Mouse (Mus musculus) olfactory bulb, adult 2 months (tissue): ENCODE results near the gene Syce3. TPM values are rescaled to one million over a fixed set of nuclear protein-coding genes. Genes with fewer than 3 reads are reported as not detected.

Source experiments
- H3K27ac ChIP-seq: fragments of 200-500 bp; 2 replicates; pipeline ENCODE4 v1.5.1; 2012; ENCODE audit warnings: low read depth, low read length; ENCODE audit not compliant: insufficient read depth
- H3K4me1 ChIP-seq: fragments of 200-500 bp; 2 replicates; pipeline ENCODE4 v1.6.1; 2012; ENCODE audit warnings: low read length; ENCODE audit not compliant: control insufficient read depth, insufficient read depth
- H3K4me3 ChIP-seq: fragments of 200-500 bp; 2 replicates; pipeline ENCODE4 v1.5.1; 2012; ENCODE audit warnings: mild to moderate bottlenecking, low read depth, low read length, moderate library complexity; ENCODE audit not compliant: insufficient read depth
- CTCF ChIP-seq: fragments of 200-500 bp; IDR thresholded peaks from 2 replicates; pipeline ENCODE4 v1.5.1; 2012; ENCODE audit warnings: low read depth, mild to moderate bottlenecking, low read length, moderate library complexity; ENCODE audit not compliant: insufficient read depth
- POLR2A ChIP-seq: fragments of 200-500 bp; IDR thresholded peaks from 2 replicates; pipeline ENCODE4 v1.6.1; 2012; ENCODE audit warnings: mild to moderate bottlenecking, low read depth, low read length, moderate library complexity; ENCODE audit not compliant: insufficient read depth
- WGBS: fragments of 180-500 bp; shearing (Covaris S2); methylation state at CpG from one replicate; pipeline ENCODE4 v1.1.7; 2018; 5-methylcytosine and 5-hydroxymethylcytosine counted together
- polyA plus RNA-seq: library from polyadenylated mRNA; stranded (reverse); fragments of >200 nt; gene quantifications from 2 replicates; pipeline ENCODE4 v1.2.4, GENCODE M21; 2012; ENCODE audit warnings: low replicate concordance; ENCODE audit not compliant: missing spikeins, insufficient read depth, insufficient read length

Gene Syce3
- polyA plus RNA-seq, 1 experiment, result not detected

- no peak for TF ChIP-seq CTCF
- no peak for TF ChIP-seq POLR2A
- Histone ChIP-seq H3K4me1 (peaks cover 15% of the 10 kb centered on the region), H3K27ac (no peak overlapping the region), H3K4me3 (no peak overlapping the region)
- WGBS, result 92% methylated on average over 14 of the region's 14 CpGs
These were observed 58.2 kb downstream of the Syce3 start for GRCm38 (mm10) chr15:89352054-89352453.

GRCm38 (mm10) chr15:89351302-89351701 is 59.0 kb downstream of the Syce3 start:
- Histone ChIP-seq H3K4me1 (peaks cover 14% of the 10 kb centered on the region), H3K4me3 (no peak overlapping the region), H3K27ac (no peak overlapping the region)
- no peak for TF ChIP-seq POLR2A
- no peak for TF ChIP-seq CTCF
- WGBS, result 85% methylated on average over 15 of the region's 15 CpGs

GRCm38 (mm10) chr15:89350447-89350846 is 59.9 kb downstream of the Syce3 start:
- TF ChIP-seq CTCF, result no peak
- no peak for TF ChIP-seq POLR2A
- WGBS, result 79% methylated on average over 5 of the region's 5 CpGs
- no peak overlapping the region for H3K4me3 ChIP-seq
- H3K27ac ChIP-seq, result no peak overlapping the region
- peaks cover 13% of the 10 kb centered on the region for H3K4me1 ChIP-seq

GRCm38 (mm10) chr15:89343325-89343724 is 67.0 kb downstream of the Syce3 start:
- TF ChIP-seq POLR2A (no peak), CTCF (no peak)
- 83% methylated on average over 3 of the region's 3 CpGs for WGBS
- Histone ChIP-seq H3K4me1 (no peaks in the 10 kb centered on the region), H3K27ac (no peak overlapping the region), H3K4me3 (no peak overlapping the region)

- H3K27ac ChIP-seq, result no peak overlapping the region
- no peaks in the 10 kb centered on the region for H3K4me1 ChIP-seq
- H3K4me3 ChIP-seq, result no peak overlapping the region
- TF ChIP-seq CTCF (no peak), POLR2A (no peak)
- 36% methylated on average over 1 of the region's 1 CpGs for WGBS
These were observed 68.6 kb downstream of the Syce3 start for GRCm38 (mm10) chr15:89341678-89342077.

Other genes starting within 250 kb of the Syce3 start
- gene Plxnb2, start 229.7 kb downstream of the Syce3 start, polyA plus RNA-seq, result 46.6 TPM in 1 of 2 replicates, not detected in the other
- gene Dennd6b, start 214.0 kb downstream of the Syce3 start, polyA plus RNA-seq, result not detected in 2 replicates
- not detected in 2 replicates for gene Ppp6r2, start 198.9 kb downstream of the Syce3 start, polyA plus RNA-seq
- 913 TPM in 1 of 2 replicates, not detected in the other for gene Sbf1, start 95.2 kb downstream of the Syce3 start, polyA plus RNA-seq
- gene Adm2, start 87.8 kb downstream of the Syce3 start, polyA plus RNA-seq, result not detected in 2 replicates
- gene Miox, start 76.1 kb downstream of the Syce3 start, polyA plus RNA-seq, result not detected in 2 replicates
- not detected in 2 replicates for gene Lmf2, start 54.8 kb downstream of the Syce3 start, polyA plus RNA-seq
- not detected in 2 replicates for gene Ncaph2, start 54.8 kb downstream of the Syce3 start, polyA plus RNA-seq
- gene Sco2, start 36.7 kb downstream of the Syce3 start, polyA plus RNA-seq, result not detected in 2 replicates
- not detected in 2 replicates for gene Tymp, start 33.5 kb downstream of the Syce3 start, polyA plus RNA-seq
- not detected in 2 replicates for gene Odf3b, start 31.2 kb downstream of the Syce3 start, polyA plus RNA-seq
- gene Klhdc7b, start 25.6 kb downstream of the Syce3 start, polyA plus RNA-seq, result not detected in 2 replicates
- not detected in 2 replicates for gene Cpt1b, start 15.4 kb upstream of the Syce3 start, polyA plus RNA-seq
- not detected in 2 replicates for gene C730034F03Rik, start 19.1 kb upstream of the Syce3 start, polyA plus RNA-seq
- gene Gm44502, start 19.2 kb upstream of the Syce3 start, polyA plus RNA-seq, result not detected in 2 replicates
- not detected in 2 replicates for gene Chkb, start 19.4 kb upstream of the Syce3 start, polyA plus RNA-seq
- gene Mapk8ip2, start 43.4 kb upstream of the Syce3 start, polyA plus RNA-seq, result not detected in 2 replicates
- not detected in 2 replicates for gene Arsa, start 66.9 kb upstream of the Syce3 start, polyA plus RNA-seq
- gene Shank3, start 89.1 kb upstream of the Syce3 start, polyA plus RNA-seq, result not detected in 2 replicates
- gene Acr, start 157.8 kb upstream of the Syce3 start, polyA plus RNA-seq, result not detected in 2 replicates
- gene Rabl2, start 181.4 kb upstream of the Syce3 start, polyA plus RNA-seq, result not detected in 2 replicates